10 mouse cellular contexts compared by ENCODE assay signal in genomic region chr12:89181157-89181561, GRCm38 (mm10).
DNase-seq lines count a peak whose midpoint lies in the region; ATAC-seq lines count a peak whose summit lies in the region.
"Had no signal": no experiment of that assay in that cellular context is flagged by ENCODE, and none has a peak within 500 bp of the region (broad histone marks: within the 10 kb centered on the region; RNA-seq: fewer than 3 reads in every experiment).

No protein-coding gene starts in this region.

- no peaks in the 10 kb centered on the region for H3K27me3 ChIP-seq in hindbrain, embryonic 13.5 days
- H3K27me3 ChIP-seq in neural tube, embryonic 11.5 days (ENCODE audit: control insufficient read depth, insufficient read depth, low read length): no peaks in the 10 kb centered on the region
- H3K27me3 ChIP-seq: heart, embryonic 15.5 days had no signal

- peak; percentile 54 for ATAC-seq in hindbrain, embryonic 13.5 days (ENCODE audit: low FRiP score)
- ATAC-seq in neural tube, embryonic 11.5 days (ENCODE audit: insufficient read depth, low FRiP score, low TSS enrichment): no peak

- peak; percentile 44 to 54 for DNase-seq in cerebellum, postnatal 10 days
- no peak for DNase-seq in cerebellum, postnatal 36 days
- DNase-seq in embryo, embryonic 11 days: peak; percentile 28
- peak; percentile 27 for DNase-seq in neural tube, embryonic 11.5 days (ENCODE audit: low spot score)
- DNase-seq in lung, adult 18-20 months: no peak
- no peak for DNase-seq in thymus, postnatal 10 days (ENCODE audit: low spot score in 2 of 2)
- no peak for DNase-seq in heart, postnatal 36 days
- DNase-seq: kidney, adult 8-10 months had no signal

- H3K9me3 ChIP-seq in hindbrain, embryonic 13.5 days: no peaks in the 10 kb centered on the region
- no peaks in the 10 kb centered on the region for H3K9me3 ChIP-seq in neural tube, embryonic 11.5 days (ENCODE audit: control insufficient read depth, low read length)
- H3K9me3 ChIP-seq: heart, embryonic 15.5 days had no signal

- H3K4me1 ChIP-seq in hindbrain, embryonic 13.5 days (replicated peaks): peaks cover 27% of the 10 kb centered on the region
- H3K4me1 ChIP-seq in neural tube, embryonic 11.5 days (ENCODE audit: control insufficient read depth, insufficient read depth, low read length): peaks cover 8% of the 10 kb centered on the region
- H3K4me1 ChIP-seq: heart, embryonic 15.5 days had no signal

- 11% methylated on average over 2 of the region's 2 CpGs for WGBS in hindbrain, embryonic 13.5 days
- WGBS in neural tube, embryonic 11.5 days: 34% methylated on average over 2 of the region's 2 CpGs

- H3K27ac ChIP-seq in hindbrain, embryonic 13.5 days: peak overlapping the region; percentile 80
- H3K27ac ChIP-seq in neural tube, embryonic 11.5 days (ENCODE audit: low read depth, low read length): no peak overlapping the region
- H3K27ac ChIP-seq: heart, embryonic 15.5 days had no signal

- no peak overlapping the region for H3K4me3 ChIP-seq in hindbrain, embryonic 13.5 days
- H3K4me3 ChIP-seq in neural tube, embryonic 11.5 days (ENCODE audit: low read depth, low read length): no peak overlapping the region
- H3K4me3 ChIP-seq: heart, embryonic 15.5 days had no signal

- H3K36me3 ChIP-seq in hindbrain, embryonic 13.5 days: no peaks in the 10 kb centered on the region
- H3K36me3 ChIP-seq in neural tube, embryonic 11.5 days (ENCODE audit: control insufficient read depth, insufficient read depth, low read length): no peaks in the 10 kb centered on the region
- H3K36me3 ChIP-seq: heart, embryonic 15.5 days had no signal

- H3K9ac ChIP-seq in hindbrain, embryonic 13.5 days: no peak overlapping the region
- H3K9ac ChIP-seq in neural tube, embryonic 11.5 days (ENCODE audit: low read length): no peak overlapping the region
- H3K9ac ChIP-seq: heart, embryonic 15.5 days had no signal

- intact Hi-C loops in heart, postnatal 36 days (cut with DNase I): no loop called here

- no peak overlapping the region for H3K4me2 ChIP-seq in hindbrain, embryonic 13.5 days
- no peak overlapping the region for H3K4me2 ChIP-seq in neural tube, embryonic 11.5 days (ENCODE audit: low read depth)
- H3K4me2 ChIP-seq: heart, embryonic 15.5 days had no signal

Comparison
In these comparisons a context has a peak if more than half of its experiments do, and no peak if none do; other contexts are left out.
1. DNase-seq: peak in cerebellum, postnatal 10 days (2 of 2), embryo, embryonic 11 days (single experiment) and neural tube, embryonic 11.5 days (single experiment); none in cerebellum, postnatal 36 days (0 of 2), lung, adult 18-20 months (0 of 2), thymus, postnatal 10 days (0 of 2) and heart, postnatal 36 days (0 of 2).